Mouse (Mus musculus): ENCODE measurements at regions not wholly inside any gene's neighbourhood (a gene's known extent, or its start where the extent isn't known, plus 50 kb on each side); places are given as distances from the start of the nearest gene placed in this dataset.

DNA sequence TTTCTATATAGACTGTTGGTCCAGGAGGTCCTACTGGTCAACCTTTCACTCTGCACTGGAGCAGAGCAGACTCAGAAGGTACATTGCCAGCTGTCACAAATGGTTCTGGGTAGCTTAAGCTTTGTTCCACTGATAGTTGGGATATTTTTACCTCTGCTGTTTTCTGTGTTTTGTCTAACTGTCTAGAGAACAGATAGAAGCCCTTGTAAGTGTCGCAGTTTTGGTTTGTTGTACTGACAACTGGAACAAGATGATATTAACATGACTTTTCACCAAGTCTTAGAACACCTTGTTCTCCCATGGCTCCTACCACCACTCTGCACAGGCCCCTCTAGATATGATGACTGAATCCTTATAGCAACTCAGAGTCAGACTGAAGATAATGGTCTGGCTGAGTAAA is 199.9 kb upstream of the Trib2 start:
- DNase-seq (ENCODE audit: low read depth), result no peak

- DNase-seq (ENCODE audit: low read depth), result no peak
Observed at GRCm38 (mm10) chr12:16015596-16015995, 198.9 kb upstream of the Trib2 start.

DNA sequence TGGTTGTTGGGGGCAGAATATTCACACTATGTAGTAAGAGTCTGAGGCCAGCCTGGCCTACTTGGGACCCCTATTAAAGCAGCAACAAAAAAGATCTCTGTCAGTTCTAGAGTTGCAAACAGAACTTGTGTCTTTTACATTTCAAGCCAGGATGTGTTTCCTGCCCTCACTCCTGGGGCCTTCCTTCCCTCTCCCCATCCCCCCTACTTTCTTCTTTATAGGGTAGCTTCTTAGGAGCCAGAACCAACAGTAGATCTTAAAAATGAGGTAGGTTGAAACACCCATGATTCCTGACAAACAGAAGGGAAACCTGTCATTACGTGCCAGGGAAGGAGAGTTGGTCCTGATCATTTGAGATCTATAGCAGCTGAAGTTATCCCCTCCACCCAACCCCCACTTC is 198.0 kb upstream of the Trib2 start:
- no peak for DNase-seq (ENCODE audit: low read depth)

DNA sequence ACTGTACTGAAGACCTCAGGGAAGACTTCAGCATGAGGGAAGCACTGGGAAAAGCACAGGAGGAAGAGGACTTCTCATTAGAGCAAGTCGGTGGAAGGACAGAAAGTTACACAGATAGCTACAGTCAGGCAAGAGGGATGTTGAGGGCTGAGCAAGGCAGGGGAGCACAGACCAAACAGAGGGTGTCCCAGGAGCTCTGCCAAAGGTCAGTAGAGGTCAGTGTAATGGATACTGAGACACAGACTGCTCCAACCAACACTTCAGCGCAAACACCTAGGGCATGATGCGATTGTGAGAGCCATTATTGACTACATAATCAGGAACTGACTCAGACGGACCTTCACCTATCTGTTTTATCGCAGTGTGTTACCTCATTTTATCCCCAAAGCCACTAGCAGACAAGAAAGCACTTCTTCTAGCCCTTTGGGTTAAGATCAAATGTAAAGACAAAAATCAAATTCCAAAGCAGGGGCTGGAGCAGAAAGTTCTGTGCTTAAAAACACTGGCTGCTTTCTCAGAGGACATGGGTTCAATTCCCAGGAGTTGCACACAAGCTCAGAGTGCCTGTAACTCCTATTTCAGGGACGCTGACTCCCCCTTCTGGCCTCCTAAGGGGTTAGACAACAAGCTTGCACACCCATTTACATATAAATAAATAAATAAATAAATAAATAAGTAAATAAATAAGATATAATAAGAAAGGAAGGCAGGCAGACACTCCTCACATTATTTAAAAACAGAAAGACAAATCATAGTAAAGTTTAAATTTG is 197.3 kb upstream of the Trib2 start:
- no peak for DNase-seq (ENCODE audit: low read depth)

GRCm38 (mm10) chr12:16013354-16013753 is 196.6 kb upstream of the Trib2 start:
- DNase-seq (ENCODE audit: low read depth), result no peak

DNA sequence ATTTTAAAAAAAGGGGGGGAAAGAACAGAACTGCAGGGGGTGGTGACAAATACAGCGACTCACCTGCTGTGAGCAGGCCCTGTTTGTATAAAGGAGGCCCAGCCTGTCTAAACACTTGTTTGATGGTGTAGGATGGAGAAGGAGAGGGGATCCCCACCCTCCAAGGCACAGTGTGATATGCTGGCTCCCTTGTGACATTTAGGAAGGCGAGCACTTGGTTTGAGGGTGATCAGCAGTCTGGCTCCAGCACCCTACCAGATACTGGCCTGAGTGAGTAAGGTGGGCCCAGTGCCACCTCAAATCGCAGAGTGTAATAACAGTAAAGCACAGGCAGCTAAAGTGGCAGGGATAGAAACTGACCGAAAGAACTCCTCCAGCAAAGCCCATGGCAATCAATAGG is 195.4 kb upstream of the Trib2 start:
- DNase-seq (ENCODE audit: low read depth), result no peak

GRCm38 (mm10) chr12:16009822-16010620 is 193.3 kb upstream of the Trib2 start:
- DNase-seq (ENCODE audit: low read depth), result no peak

- DNase-seq (ENCODE audit: low read depth), result no peak
Observed at GRCm38 (mm10) chr12:16008763-16009515, 192.2 kb upstream of the Trib2 start.

GRCm38 (mm10) chr12:16008261-16008660 is 191.5 kb upstream of the Trib2 start:
- DNase-seq (ENCODE audit: low read depth), result peak; percentile 66

- DNase-seq (ENCODE audit: low read depth), result peak; percentile 69
Observed at GRCm38 (mm10) chr12:16006688-16007087, 190.0 kb upstream of the Trib2 start.

DNA sequence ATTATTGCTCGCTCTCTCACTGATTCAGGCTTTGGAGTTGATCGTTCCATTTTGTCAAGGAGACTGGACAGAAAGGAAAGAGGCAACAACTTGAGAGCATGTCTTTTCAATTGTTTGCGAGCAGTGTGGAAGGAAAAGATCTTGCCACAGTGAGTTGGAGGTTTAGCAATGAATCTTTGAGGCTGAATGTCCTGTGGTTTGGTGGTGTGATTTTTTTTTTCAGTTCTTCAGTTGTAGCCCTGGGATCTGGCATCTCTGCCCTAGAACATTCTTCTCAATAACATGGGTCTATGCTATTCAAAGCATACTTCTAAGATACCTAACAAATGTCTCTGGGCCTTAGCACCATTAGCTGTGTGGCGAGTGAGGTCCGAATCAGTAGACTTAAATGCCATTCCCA is 189.6 kb upstream of the Trib2 start:
- no peak for DNase-seq (ENCODE audit: low read depth)

DNA sequence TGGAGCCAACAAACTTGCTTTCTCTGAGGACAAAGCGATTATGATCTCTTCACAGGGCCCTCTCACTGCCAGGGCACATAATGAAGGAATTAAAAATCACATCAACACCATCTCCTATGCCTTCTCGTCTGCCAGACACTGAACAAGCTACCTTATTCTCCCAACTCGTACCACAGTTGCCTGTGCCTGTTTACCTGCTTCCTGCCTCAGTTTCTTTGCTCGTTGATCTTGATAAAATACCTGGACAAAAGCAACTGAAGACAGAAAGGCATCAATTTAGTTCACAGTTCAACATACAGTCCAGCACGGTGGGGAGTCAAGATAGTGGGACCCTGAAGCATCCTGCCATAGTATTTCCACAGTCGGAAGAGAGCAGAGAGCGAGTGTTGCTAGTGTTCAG is 185.1 kb upstream of the Trib2 start:
- no peak for DNase-seq (ENCODE audit: low read depth)

- DNase-seq (ENCODE audit: low read depth), result peak; percentile 47
Observed at GRCm38 (mm10) chr12:16001225-16001624, 184.5 kb upstream of the Trib2 start.

GRCm38 (mm10) chr12:15998331-15998730 is 181.6 kb upstream of the Trib2 start:
- no peak for DNase-seq (ENCODE audit: low read depth)

DNA sequence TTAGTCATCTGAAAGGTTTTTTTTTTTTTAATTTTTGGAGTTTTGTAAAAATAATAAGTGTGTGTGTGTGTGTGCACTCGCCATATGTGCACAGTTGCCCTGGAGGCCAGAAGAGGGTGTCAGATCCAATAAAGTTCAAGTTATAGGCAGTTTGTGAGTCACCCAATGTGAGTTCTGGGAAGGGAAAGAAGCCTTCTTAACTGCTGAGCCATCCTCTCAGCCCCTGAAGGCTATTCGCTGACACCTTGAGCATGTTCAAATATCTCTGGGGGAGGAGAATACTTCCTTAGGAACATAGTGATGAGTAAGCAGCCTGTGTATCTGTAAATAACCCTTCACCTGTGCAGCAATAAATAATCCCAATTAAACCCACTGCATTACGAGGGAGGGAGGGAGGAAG is 177.1 kb upstream of the Trib2 start:
- DNase-seq (ENCODE audit: low read depth), result no peak

DNA sequence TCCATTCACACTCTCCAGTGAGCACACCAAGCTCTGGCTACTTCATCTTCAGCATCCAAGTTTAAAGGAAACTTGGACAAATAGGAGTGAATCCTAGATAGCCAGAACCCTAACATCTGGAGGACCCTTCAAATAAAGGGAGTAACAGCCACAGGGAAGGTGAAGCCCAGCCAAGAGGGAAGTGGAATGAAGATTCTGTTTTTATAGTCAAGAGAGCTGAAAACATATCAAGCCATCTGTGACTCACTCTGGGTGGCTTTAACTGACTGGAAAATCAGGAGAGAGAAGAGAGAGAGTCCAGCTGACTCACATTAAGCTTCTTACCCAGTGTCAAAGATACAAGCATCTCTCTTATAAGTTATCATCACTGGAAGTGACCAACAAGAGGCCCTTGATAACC is 169.6 kb upstream of the Trib2 start:
- DNase-seq (ENCODE audit: low read depth), result no peak

DNA sequence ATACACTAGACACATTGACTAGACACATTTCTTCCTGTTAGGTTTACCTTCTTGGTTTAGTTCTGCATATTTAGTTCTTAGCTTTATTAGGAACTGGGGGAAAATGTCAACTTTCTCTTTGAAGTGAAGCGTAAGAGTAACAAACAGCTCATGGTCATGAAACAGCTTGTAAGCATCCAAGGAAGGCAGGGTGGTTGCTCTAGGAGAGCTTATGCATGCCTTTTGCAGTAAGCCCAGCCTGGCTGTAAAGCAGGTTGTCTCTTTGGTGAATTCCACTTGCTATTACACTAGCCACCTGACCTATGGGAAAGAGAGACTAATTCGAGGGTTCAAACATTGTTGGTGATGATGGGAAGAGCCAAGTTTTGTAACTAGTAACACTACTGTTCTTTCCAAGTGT is 168.9 kb upstream of the Trib2 start:
- no peak for DNase-seq (ENCODE audit: low read depth)

GRCm38 (mm10) chr12:15983591-15984300 is 167.0 kb upstream of the Trib2 start:
- DNase-seq (ENCODE audit: low read depth), result no peak

GRCm38 (mm10) chr12:15981741-15982140 is 165.0 kb upstream of the Trib2 start:
- DNase-seq (ENCODE audit: low read depth), result no peak

DNA sequence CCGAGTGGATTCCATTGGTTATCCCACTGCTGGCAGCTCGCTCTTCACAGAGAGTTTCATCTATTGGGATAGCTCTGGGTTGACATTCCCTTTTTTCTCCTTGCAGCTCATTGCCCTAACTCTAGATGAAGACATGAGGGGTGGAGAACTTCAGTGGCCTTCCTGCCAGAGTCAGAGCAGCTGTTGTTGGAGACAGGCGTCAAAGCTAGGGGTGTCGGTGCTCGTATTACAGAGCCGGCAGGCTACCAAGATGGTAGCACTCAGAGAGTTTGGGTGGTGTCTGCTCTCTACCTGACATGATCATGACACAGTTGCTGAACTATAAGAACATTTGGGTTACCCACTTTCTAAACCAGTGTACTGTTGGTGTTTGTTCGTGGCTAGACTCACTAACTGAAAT is 162.5 kb upstream of the Trib2 start:
- DNase-seq (ENCODE audit: low read depth), result no peak

- no peak for DNase-seq (ENCODE audit: low read depth)
Observed at GRCm38 (mm10) chr12:15971786-15972185, 155.1 kb upstream of the Trib2 start.

DNA sequence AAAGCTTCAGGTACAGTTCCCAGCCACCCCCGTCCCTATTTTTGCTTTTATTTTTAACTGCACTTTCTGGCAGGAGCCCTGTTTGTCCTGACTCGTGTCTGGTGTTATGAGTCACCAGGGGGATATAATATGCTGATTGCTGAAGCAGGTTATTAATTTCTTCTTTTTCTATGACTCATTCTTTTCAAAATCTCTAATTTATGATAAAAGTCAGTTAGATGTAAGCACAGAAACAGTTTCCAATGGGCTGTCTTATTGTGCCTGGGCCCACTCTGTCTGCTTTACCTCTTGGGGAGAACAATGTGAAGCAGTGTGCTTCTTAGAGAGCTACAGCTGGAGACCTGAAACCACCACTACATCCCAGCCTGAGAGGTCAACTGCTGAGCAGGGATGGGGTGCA is 153.5 kb upstream of the Trib2 start:
- no peak for DNase-seq (ENCODE audit: low read depth)

Data from 416B (cell line).